Mouse (Mus musculus): ENCODE measurements around the gene Arg1.

Gene Arg1

GRCm38 (mm10) chr10:24926962-24927720 is at the start of gene Arg1:
Gene Arg1, minus strand, starts transcription at chr10:24927484.
- DNase-seq: no peak

- no peak for DNase-seq
These were observed 46.7 kb upstream of the Arg1 start for GRCm38 (mm10) chr10:24973845-24974514.

- DNase-seq: no peak
These were observed 46.1 kb upstream of the Arg1 start for GRCm38 (mm10) chr10:24973385-24973784.

- no peak for DNase-seq
These were observed 45.6 kb upstream of the Arg1 start for GRCm38 (mm10) chr10:24972923-24973322.

- DNase-seq: no peak
These were observed 38.7 kb upstream of the Arg1 start for GRCm38 (mm10) chr10:24965821-24966550.

GRCm38 (mm10) chr10:24961889-24962288 is 34.6 kb upstream of the Arg1 start:
- no peak for DNase-seq

- DNase-seq: no peak
These were observed 33.8 kb upstream of the Arg1 start for GRCm38 (mm10) chr10:24961112-24961511.

GRCm38 (mm10) chr10:24959043-24959916 is 32.0 kb upstream of the Arg1 start:
- no peak for DNase-seq

- DNase-seq: no peak
These were observed 31.2 kb upstream of the Arg1 start for GRCm38 (mm10) chr10:24958280-24959042.

- no peak for DNase-seq
These were observed 26.6 kb upstream of the Arg1 start for GRCm38 (mm10) chr10:24953876-24954275.

- DNase-seq: peak; percentile 30
These were observed 25.3 kb upstream of the Arg1 start for GRCm38 (mm10) chr10:24952549-24952948.

- no peak for DNase-seq
These were observed 24.3 kb upstream of the Arg1 start for GRCm38 (mm10) chr10:24951575-24951974.

- no peak for DNase-seq
These were observed 22.9 kb upstream of the Arg1 start for GRCm38 (mm10) chr10:24950223-24950622.

GRCm38 (mm10) chr10:24948278-24948677 is 21.0 kb upstream of the Arg1 start:
- no peak for DNase-seq

- no peak for DNase-seq
These were observed 20.6 kb upstream of the Arg1 start for GRCm38 (mm10) chr10:24947871-24948270.

GRCm38 (mm10) chr10:24930143-24930542 is 2.9 kb upstream of the Arg1 start:
- no peak for DNase-seq

GRCm38 (mm10) chr10:24928072-24928471 is 788 bp upstream of the Arg1 start:
- DNase-seq: no peak

GRCm38 (mm10) chr10:24926380-24926779 is 904 bp downstream of the Arg1 start:
- DNase-seq: no peak

- no peak for DNase-seq
These were observed 3.0 kb downstream of the Arg1 start for GRCm38 (mm10) chr10:24924296-24924695.

- DNase-seq: no peak
These were observed 4.3 kb downstream of the Arg1 start for GRCm38 (mm10) chr10:24922977-24923376.

- no peak for DNase-seq
These were observed 11.8 kb downstream of the Arg1 start for GRCm38 (mm10) chr10:24915486-24915885.

GRCm38 (mm10) chr10:24912576-24912975 is 14.7 kb downstream of the Arg1 start:
- DNase-seq: no peak

Data from cerebellum, adult 11-12 months (tissue).